Mouse (Mus musculus): Measurements from ENCODE around the gene Ttll1. TPM values are rescaled to one million over a fixed set of nuclear protein-coding genes. Genes with fewer than 3 reads are reported as not detected.

The Ttll1 gene
- total RNA-seq (2014; fragmentation: Nextera tagmentation) (12.3 and 15.7 TPM in 2 replicates), total RNA-seq (2017) (5.6 and 6.5 TPM in 2 replicates), polyA plus RNA-seq (2012) (2.0 and 2.3 TPM in 2 replicates)

DNA sequence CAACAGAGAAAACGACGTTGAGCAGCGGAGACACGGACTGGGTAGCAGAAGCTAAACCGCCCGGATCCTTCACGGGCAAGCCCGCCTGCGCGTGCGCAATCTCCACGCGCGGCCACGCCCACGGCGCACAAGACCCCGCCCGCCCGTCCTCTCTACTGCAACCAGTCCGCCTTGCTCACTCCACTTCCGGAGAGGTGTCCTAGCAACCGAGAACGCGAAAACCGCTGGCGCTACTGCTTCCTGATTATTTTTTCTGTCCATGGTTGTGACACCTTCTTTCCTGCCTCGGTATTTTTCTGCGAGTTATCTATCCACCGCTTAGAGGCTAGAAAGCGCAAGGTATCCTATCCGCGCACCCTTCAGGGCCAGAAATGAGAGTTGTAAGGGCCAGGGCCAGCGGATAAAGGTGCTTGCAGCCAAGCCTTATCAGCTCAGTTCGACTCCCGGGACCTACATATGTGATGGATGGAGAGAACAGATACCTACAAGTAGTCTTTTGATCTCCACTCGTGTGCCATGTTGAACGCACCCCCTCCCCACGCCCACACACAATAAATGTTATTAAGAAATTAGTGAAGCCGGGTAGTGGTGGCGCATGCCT, at the start of gene Ttll1:
TSS of gene Ttll1 (minus strand) at position 89 of the 601 bp plus-strand sequence.
- TF ChIP-seq CTCF (IDR thresholded peaks at IDR 0.05; ENCODE audit: low read depth, low read length), result no peak
- no peak for TF ChIP-seq POLR2AphosphoS5 (IDR thresholded peaks at IDR 0.05; ENCODE audit: insufficient replicate concordance, low read depth, low read length)
- TF ChIP-seq GATA1 (IDR thresholded peaks at IDR 0.05; ENCODE audit: borderline replicate concordance, low read length), result no peak
- TF ChIP-seq GATA2 (IDR thresholded peaks at IDR 0.05; ENCODE audit: borderline replicate concordance, low read depth, low read length), result no peak
- TF ChIP-seq TAL1 (conservative IDR thresholded peaks at IDR 0.05; ENCODE audit: low read depth, low read length), result no peak
- Histone ChIP-seq H3K9me3 (replicated peaks) (no peaks in the 10 kb centered on the region), H3K36me3 (replicated peaks) (no peaks in the 10 kb centered on the region), H3K4me1 (ENCODE audit: insufficient read depth, low read depth, low read length) (peaks cover 23% of the 10 kb centered on the region), H3K4me3 (ENCODE audit: low read depth, low read length) (peak within 1 kb of the TSS; percentile 72), H3K27me3 (ENCODE audit: insufficient read depth, low read length) (peaks cover 27% of the 10 kb centered on the region)
- ATAC-seq (ENCODE audit: extremely low read depth, insufficient number of reproducible peaks, low FRiP score, poor library complexity, severe bottlenecking), result peak; percentile 91
- peak; percentile 97 for DNase-seq (ENCODE audit: low spot score)

DNA sequence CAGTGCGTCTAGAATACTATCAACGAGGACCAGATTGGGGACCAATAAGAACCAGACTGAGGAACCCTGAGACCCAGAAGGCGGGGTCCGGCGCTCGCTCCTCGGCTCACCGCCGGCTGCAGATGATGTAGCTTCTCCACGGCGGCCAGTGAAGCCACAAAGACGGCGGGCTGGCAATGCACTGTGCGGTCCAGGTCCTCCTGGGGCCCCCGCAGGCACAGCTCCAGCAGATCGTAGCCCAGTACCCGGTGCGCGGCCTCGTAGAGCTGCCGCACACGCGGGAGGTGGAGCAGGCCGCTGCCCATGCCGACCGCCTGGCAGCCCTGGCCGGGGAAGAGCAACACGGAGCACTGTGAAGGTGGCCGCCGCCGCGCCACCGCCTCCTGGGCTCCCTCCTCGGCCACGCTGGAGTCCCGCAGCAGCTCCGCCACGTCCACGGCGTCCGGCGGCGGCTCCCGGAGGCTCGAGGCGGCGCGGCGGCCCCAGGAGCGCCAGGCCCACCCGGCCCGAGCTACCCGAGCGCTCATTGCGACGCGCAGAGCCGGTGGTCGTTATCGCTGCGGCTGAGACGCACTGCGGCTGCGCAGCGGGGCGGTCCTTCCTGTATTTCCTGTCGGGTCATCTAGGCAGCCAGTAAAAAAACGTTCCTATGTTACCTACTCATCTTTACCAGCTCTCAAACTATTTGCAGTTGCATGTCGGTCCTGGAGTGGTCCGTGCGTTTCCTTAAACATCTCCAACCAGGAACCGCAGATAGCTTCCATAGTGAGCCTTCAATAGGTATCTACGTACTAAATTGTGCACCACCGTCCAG, 44.7 kb upstream of the Ttll1 start:
- Histone ChIP-seq H3K4me3 (ENCODE audit: low read depth, low read length) (peak overlapping the region; percentile 87), H3K36me3 (replicated peaks) (peaks cover 33% of the 10 kb centered on the region)

DNA sequence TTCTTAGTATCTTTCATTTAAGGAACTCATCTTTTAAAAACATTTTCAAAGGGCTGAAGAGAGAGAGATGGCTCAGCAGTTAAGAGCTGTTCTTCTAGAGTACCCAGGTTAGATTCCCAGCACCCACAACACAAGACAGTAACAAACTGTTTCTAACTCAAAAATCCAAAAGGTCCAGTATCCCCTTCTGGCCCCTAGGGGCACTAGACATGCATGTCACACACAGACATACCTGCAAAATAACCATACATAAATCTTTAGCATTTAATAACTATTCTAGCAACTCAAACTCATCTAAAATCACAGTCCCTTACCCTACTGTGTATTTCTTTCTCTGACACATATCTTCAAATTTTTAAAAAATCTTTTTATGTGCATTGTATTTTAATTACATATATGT, 43.1 kb upstream of the Ttll1 start:
- TF ChIP-seq POLR2AphosphoS5 (IDR thresholded peaks at IDR 0.05; ENCODE audit: insufficient replicate concordance, low read depth, low read length) (no peak), CTCF (IDR thresholded peaks at IDR 0.05; ENCODE audit: low read depth, low read length) (no peak), GATA1 (IDR thresholded peaks at IDR 0.05; ENCODE audit: borderline replicate concordance, low read length) (no peak), GATA2 (IDR thresholded peaks at IDR 0.05; ENCODE audit: borderline replicate concordance, low read depth, low read length) (no peak), TAL1 (conservative IDR thresholded peaks at IDR 0.05; ENCODE audit: low read depth, low read length) (no peak)
- Histone ChIP-seq H3K27me3 (ENCODE audit: insufficient read depth, low read length) (no peaks in the 10 kb centered on the region), H3K4me3 (ENCODE audit: low read depth, low read length) (no peak overlapping the region), H3K36me3 (replicated peaks) (peaks cover 48% of the 10 kb centered on the region), H3K9me3 (replicated peaks) (no peaks in the 10 kb centered on the region), H3K4me1 (ENCODE audit: insufficient read depth, low read depth, low read length) (peaks cover 12% of the 10 kb centered on the region; the same call in 1 of the 2 replicates)
- no peak for DNase-seq (ENCODE audit: low spot score)
- ATAC-seq (ENCODE audit: extremely low read depth, insufficient number of reproducible peaks, low FRiP score, poor library complexity, severe bottlenecking), result no peak

More for the DNA sequence above, 44.7 kb upstream of the Ttll1 start:
- DNase-seq (ENCODE audit: low spot score) (peak; percentile 86), ATAC-seq (ENCODE audit: extremely low read depth, insufficient number of reproducible peaks, low FRiP score, poor library complexity, severe bottlenecking) (peak; percentile 77; the same call in 1 of the 2 replicates)
- H3K4me1 ChIP-seq (ENCODE audit: insufficient read depth, low read depth, low read length), result peaks cover 12% of the 10 kb centered on the region; the same call in 1 of the 2 replicates
- H3K9me3 ChIP-seq (replicated peaks), result no peaks in the 10 kb centered on the region
- TF ChIP-seq TAL1 (conservative IDR thresholded peaks at IDR 0.05; ENCODE audit: low read depth, low read length), result no peak
- no peak for TF ChIP-seq GATA1 (IDR thresholded peaks at IDR 0.05; ENCODE audit: borderline replicate concordance, low read length)
- TF ChIP-seq CTCF (IDR thresholded peaks at IDR 0.05; ENCODE audit: low read depth, low read length), result no peak
- TF ChIP-seq POLR2AphosphoS5 (IDR thresholded peaks at IDR 0.05; ENCODE audit: insufficient replicate concordance, low read depth, low read length), result no peak
- no peak for TF ChIP-seq GATA2 (IDR thresholded peaks at IDR 0.05; ENCODE audit: borderline replicate concordance, low read depth, low read length)
- H3K27me3 ChIP-seq (ENCODE audit: insufficient read depth, low read length), result no peaks in the 10 kb centered on the region

DNA sequence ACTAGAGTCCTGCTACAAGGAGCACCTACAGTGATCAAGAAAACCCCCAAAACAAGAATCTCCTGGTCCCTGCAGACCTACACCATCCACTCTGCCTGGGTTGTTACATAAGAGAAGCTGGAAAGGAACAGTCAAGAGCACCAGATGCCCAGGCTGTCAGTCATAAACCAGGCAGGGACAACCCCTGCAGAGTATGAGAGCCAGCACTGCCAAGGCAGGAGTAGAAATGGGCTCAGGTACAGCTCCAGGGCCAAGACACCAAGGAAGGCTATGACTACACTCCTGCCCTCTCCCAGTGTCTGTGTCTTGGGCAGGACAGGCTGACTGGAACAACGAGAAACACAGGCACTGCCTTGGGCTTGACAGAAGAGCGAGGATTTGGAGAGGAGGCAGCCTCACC, 39.4 kb upstream of the Ttll1 start:
- no peak for DNase-seq (ENCODE audit: low spot score)
- Histone ChIP-seq H3K4me3 (ENCODE audit: low read depth, low read length) (no peak overlapping the region), H3K9me3 (replicated peaks) (no peaks in the 10 kb centered on the region), H3K36me3 (replicated peaks) (peaks cover 85% of the 10 kb centered on the region), H3K4me1 (ENCODE audit: insufficient read depth, low read depth, low read length) (peaks cover 13% of the 10 kb centered on the region), H3K27me3 (ENCODE audit: insufficient read depth, low read length) (no peaks in the 10 kb centered on the region)
- ATAC-seq (ENCODE audit: extremely low read depth, insufficient number of reproducible peaks, low FRiP score, poor library complexity, severe bottlenecking), result no peak
- TF ChIP-seq GATA2 (IDR thresholded peaks at IDR 0.05; ENCODE audit: borderline replicate concordance, low read depth, low read length) (no peak), TAL1 (conservative IDR thresholded peaks at IDR 0.05; ENCODE audit: low read depth, low read length) (no peak), GATA1 (IDR thresholded peaks at IDR 0.05; ENCODE audit: borderline replicate concordance, low read length) (no peak), POLR2AphosphoS5 (IDR thresholded peaks at IDR 0.05; ENCODE audit: insufficient replicate concordance, low read depth, low read length) (no peak), CTCF (IDR thresholded peaks at IDR 0.05; ENCODE audit: low read depth, low read length) (no peak)

DNA sequence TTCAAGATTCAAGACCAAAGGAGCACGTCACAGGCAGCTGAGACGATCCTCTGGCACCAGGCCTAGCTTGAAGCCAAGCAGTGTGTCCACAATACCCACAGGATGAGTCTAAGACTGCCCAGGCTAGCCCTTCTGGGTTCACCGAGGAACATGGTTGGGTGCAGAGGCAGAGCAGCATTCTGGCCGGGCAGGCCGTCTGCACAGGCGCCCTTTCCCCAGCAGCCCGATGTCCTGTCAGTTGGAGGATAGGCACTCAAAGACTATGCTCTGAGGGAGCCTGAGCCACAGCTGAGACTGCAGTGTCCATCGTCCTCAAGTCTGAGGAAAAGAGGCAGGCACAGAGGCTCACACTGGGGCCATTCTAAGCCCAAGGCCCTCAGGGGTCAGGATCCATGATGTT, 36.5 kb upstream of the Ttll1 start:
- H3K9me3 ChIP-seq (replicated peaks), result no peaks in the 10 kb centered on the region
- TF ChIP-seq TAL1 (conservative IDR thresholded peaks at IDR 0.05; ENCODE audit: low read depth, low read length) (no peak), GATA1 (IDR thresholded peaks at IDR 0.05; ENCODE audit: borderline replicate concordance, low read length) (no peak), CTCF (IDR thresholded peaks at IDR 0.05; ENCODE audit: low read depth, low read length) (no peak), POLR2AphosphoS5 (IDR thresholded peaks at IDR 0.05; ENCODE audit: insufficient replicate concordance, low read depth, low read length) (no peak), GATA2 (IDR thresholded peaks at IDR 0.05; ENCODE audit: borderline replicate concordance, low read depth, low read length) (no peak)
- H3K27me3 ChIP-seq (ENCODE audit: insufficient read depth, low read length), result peaks cover 15% of the 10 kb centered on the region; the same call in 1 of the 2 replicates
- H3K4me1 ChIP-seq (ENCODE audit: insufficient read depth, low read depth, low read length), result peaks cover 10% of the 10 kb centered on the region
- ATAC-seq (ENCODE audit: extremely low read depth, insufficient number of reproducible peaks, low FRiP score, poor library complexity, severe bottlenecking) (no peak), DNase-seq (ENCODE audit: low spot score) (no peak)
- H3K4me3 ChIP-seq (ENCODE audit: low read depth, low read length), result no peak overlapping the region
- H3K36me3 ChIP-seq (replicated peaks), result peaks cover 73% of the 10 kb centered on the region

DNA sequence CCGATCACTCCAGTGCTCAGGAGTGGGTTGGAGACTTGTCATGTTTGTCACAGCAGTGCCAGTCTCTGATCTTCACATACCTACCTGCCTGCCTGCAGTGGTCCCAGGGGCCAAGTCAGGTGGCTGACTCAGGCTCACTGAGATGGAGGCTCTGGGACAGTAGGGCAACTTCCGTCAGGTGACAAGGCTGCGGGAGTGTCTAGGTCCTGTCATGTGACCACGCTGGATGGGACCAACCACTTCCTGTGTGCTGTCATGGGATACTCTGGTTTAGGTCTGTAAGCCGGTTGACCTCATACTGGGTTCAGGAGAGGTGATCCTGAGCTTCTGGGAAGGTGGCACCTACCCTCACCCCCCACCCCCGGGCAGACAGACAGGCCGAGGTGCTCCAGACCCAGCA, 35.3 kb upstream of the Ttll1 start:
- Histone ChIP-seq H3K36me3 (replicated peaks) (peaks cover 62% of the 10 kb centered on the region), H3K9me3 (replicated peaks) (no peaks in the 10 kb centered on the region), H3K4me3 (ENCODE audit: low read depth, low read length) (no peak overlapping the region), H3K4me1 (ENCODE audit: insufficient read depth, low read depth, low read length) (peaks cover 10% of the 10 kb centered on the region), H3K27me3 (ENCODE audit: insufficient read depth, low read length) (peaks cover 24% of the 10 kb centered on the region)
- DNase-seq (ENCODE audit: low spot score) (no peak), ATAC-seq (ENCODE audit: extremely low read depth, insufficient number of reproducible peaks, low FRiP score, poor library complexity, severe bottlenecking) (peak; percentile 28; the same call in 1 of the 2 replicates)
- TF ChIP-seq POLR2AphosphoS5 (IDR thresholded peaks at IDR 0.05; ENCODE audit: insufficient replicate concordance, low read depth, low read length), result no peak
- no peak for TF ChIP-seq GATA1 (IDR thresholded peaks at IDR 0.05; ENCODE audit: borderline replicate concordance, low read length)
- no peak for TF ChIP-seq CTCF (IDR thresholded peaks at IDR 0.05; ENCODE audit: low read depth, low read length)
- TF ChIP-seq GATA2 (IDR thresholded peaks at IDR 0.05; ENCODE audit: borderline replicate concordance, low read depth, low read length), result no peak
- TF ChIP-seq TAL1 (conservative IDR thresholded peaks at IDR 0.05; ENCODE audit: low read depth, low read length), result no peak
